Mouse (Mus musculus): ENCODE measurements around the gene Ntrk3.

DNA sequence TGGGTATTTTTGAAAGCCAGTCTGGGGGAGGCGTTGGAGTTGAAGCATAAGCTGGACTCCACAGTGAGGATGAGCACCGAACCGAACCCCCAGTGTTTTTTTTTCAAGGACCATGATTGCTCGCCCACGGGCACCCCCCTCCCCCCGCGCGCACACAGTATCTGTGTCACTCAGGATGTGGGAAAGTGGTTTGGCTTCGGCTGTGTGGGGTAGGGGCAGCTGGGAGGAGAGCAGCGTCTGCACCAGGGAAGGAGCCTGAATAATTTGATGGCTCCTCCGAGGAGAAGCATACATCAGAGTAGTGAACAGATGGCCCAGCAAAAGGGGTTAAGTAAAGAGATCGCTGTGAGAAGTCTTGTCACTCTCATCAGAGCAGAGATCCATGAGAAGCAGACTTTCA is 139.7 kb downstream of the Ntrk3 start:
- TF ChIP-seq POLR2A (IDR thresholded peaks at IDR 0.05; ENCODE audit: extremely low read depth, insufficient read depth, low read length) (no peak), CTCF (IDR thresholded peaks at IDR 0.05; ENCODE audit: low read depth, low read length) (no peak)

Data from liver, adult 2 months (tissue).